Mouse (Mus musculus): Measurements from ENCODE around the gene Tshz2. TPM values are rescaled to one million over a fixed set of nuclear protein-coding genes. Genes with fewer than 3 reads are reported as not detected.

The Tshz2 gene
- polyA plus RNA-seq, 1 experiment: 16.1 TPM

DNA sequence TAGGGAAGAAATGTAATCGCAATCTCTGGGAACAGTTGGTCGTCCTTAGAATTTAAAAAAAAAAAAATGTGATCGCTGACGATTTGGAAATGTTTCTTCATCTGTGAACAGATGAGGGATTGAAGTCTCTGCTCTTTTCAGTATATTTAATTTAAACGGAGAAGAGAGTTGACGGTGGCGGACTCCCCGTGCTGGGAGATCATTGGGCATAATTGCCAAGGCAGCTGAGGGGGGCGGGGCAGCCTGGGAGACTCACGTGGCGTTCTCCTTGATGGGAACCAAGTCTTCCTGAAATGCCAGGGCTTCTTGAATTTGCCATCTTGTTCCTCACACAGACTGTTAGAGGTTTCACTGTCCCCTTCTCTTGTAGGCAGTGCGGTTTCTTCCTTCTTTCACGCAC is 404.5 kb downstream of the Tshz2 start:
- WGBS: 32% methylated on average over 13 of the region's 13 CpGs
- no peak for DNase-seq
- Histone ChIP-seq H3K27me3 (ENCODE audit: control insufficient read depth, insufficient read depth, low read length) (no peaks in the 10 kb centered on the region; the same call in 1 of the 2 replicates), H3K27ac (ENCODE audit: insufficient read depth, low read length) (no peak overlapping the region), H3K4me1 (ENCODE audit: control insufficient read depth, insufficient read depth, low read length) (no peaks in the 10 kb centered on the region), H3K4me3 (replicated peaks; ENCODE audit: insufficient read depth, low read depth, low read length) (no peak overlapping the region)
- TF ChIP-seq POLR2A (IDR thresholded peaks at IDR 0.05; ENCODE audit: borderline replicate concordance, insufficient read depth, low read length) (no peak), CTCF (IDR thresholded peaks at IDR 0.05; ENCODE audit: borderline replicate concordance, insufficient read depth, low read depth, low read length) (no peak)

DNA sequence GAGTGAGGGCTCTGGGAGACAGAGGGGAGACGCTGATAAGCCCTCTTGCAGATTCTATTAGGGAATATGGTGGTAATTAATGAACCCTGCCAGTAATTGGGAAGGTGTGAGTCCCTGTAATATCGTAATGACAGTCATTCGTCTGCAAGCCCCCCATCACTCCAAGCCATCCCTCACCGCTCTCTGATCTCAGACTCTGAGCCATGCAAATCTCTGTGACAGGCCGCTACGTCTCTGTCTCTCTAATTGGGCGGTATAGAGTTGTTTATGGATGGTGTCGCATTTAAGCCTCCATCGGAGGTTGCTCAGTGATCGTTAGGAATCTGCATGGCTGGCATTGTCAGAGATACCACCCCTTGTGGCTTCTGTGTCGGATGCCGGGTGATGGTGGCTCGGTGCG is 407.0 kb downstream of the Tshz2 start:
- no peak for DNase-seq
- 52% methylated on average over 14 of the region's 14 CpGs for WGBS
- no peaks in the 10 kb centered on the region for H3K4me1 ChIP-seq (ENCODE audit: control insufficient read depth, insufficient read depth, low read length)
- TF ChIP-seq CTCF (IDR thresholded peaks at IDR 0.05; ENCODE audit: borderline replicate concordance, insufficient read depth, low read depth, low read length) (no peak), POLR2A (IDR thresholded peaks at IDR 0.05; ENCODE audit: borderline replicate concordance, insufficient read depth, low read length) (no peak)
- H3K4me3 ChIP-seq (replicated peaks; ENCODE audit: insufficient read depth, low read depth, low read length): no peak overlapping the region
- no peaks in the 10 kb centered on the region; the same call in 1 of the 2 replicates for H3K27me3 ChIP-seq (ENCODE audit: control insufficient read depth, insufficient read depth, low read length)
- H3K27ac ChIP-seq (ENCODE audit: insufficient read depth, low read length): no peak overlapping the region

DNA sequence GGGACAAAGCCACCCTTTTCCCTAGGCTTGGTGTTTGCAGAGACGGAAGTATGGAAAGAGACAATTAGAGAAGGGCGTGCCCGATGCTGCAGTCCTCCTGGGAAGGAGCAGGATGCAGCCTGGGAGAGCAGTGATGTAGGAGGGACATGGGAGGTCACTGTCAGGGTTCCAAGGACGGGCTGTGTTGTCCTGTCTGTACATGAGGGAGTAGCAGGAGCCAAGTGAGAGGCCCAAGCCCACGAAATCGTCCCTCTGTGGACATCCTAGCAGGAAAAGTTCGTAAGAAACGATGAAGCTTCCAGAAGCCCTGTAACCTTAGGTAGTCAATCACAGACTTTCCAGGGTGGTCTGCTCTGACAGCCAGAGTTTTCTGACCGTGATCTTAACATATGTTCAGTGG is 408.3 kb downstream of the Tshz2 start:
- TF ChIP-seq POLR2A (IDR thresholded peaks at IDR 0.05; ENCODE audit: borderline replicate concordance, insufficient read depth, low read length) (no peak), CTCF (IDR thresholded peaks at IDR 0.05; ENCODE audit: borderline replicate concordance, insufficient read depth, low read depth, low read length) (no peak)
- H3K27me3 ChIP-seq (ENCODE audit: control insufficient read depth, insufficient read depth, low read length): no peaks in the 10 kb centered on the region; the same call in 1 of the 2 replicates
- no peak overlapping the region for H3K27ac ChIP-seq (ENCODE audit: insufficient read depth, low read length)
- H3K4me1 ChIP-seq (ENCODE audit: control insufficient read depth, insufficient read depth, low read length): no peaks in the 10 kb centered on the region
- no peak overlapping the region for H3K4me3 ChIP-seq (replicated peaks; ENCODE audit: insufficient read depth, low read depth, low read length)
- 29% methylated on average over 9 of the region's 9 CpGs for WGBS
- DNase-seq: no peak

DNA sequence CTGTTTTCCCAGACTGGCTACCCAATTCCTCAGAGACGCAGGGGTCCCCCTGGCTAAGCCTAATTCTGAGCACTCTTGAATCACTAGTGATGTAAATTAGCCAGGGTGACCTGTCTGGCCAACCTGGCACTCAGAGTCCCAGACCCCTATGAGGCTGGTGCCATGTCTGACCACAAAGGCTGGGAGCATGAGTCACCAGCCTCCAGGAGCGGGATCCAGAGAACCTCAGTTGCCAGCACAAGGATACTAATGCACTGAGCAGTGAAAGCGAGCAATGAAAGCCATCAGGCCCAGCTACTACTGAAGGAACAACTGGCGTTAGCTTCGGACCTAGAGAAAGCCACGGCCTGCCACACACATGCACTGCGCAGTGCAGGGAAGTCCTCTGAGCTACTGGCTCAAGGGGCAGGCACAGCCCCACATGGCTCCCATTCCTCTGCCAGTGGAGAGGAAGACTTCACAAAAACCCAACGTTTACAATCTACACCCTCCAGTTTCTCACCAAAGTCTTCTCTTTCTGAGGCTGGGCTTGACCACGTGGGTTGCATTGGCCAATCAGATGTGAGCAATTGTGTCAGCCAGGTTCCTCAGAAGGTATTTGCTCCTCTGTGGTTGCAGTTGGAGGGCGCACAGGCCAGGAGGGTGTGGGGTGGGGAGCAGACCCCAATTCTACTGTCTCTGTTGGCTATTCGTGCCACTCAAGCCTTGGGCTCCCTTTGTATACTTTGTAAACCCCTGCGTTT is 409.8 kb downstream of the Tshz2 start:
- Histone ChIP-seq H3K4me1 (ENCODE audit: control insufficient read depth, insufficient read depth, low read length) (no peaks in the 10 kb centered on the region), H3K4me3 (replicated peaks; ENCODE audit: insufficient read depth, low read depth, low read length) (no peak overlapping the region), H3K27me3 (ENCODE audit: control insufficient read depth, insufficient read depth, low read length) (no peaks in the 10 kb centered on the region), H3K27ac (ENCODE audit: insufficient read depth, low read length) (no peak overlapping the region)
- TF ChIP-seq CTCF (IDR thresholded peaks at IDR 0.05; ENCODE audit: borderline replicate concordance, insufficient read depth, low read depth, low read length) (no peak), POLR2A (IDR thresholded peaks at IDR 0.05; ENCODE audit: borderline replicate concordance, insufficient read depth, low read length) (no peak)
- 86% methylated on average over 12 of the region's 12 CpGs for WGBS
- no peak for DNase-seq

DNA sequence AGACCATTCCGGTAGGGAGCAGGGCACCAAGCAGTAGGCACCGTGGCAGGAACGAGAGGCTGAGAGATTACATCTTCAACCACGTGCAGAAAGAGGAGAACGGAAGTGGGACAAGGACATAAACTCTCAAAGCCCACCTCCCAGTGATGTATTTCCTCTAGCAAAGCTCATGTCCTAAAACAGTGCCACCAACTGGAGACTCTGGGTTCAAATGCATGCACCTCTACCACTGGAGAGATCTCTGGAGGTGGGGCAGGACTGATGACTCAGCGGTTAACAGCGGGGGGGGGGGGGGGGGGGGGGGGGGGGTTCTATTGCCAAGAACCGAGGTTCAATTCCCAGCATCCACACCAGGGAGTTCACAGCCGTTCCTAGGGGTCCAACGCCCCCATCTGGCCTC is 410.5 kb downstream of the Tshz2 start:
- Histone ChIP-seq H3K27me3 (ENCODE audit: control insufficient read depth, insufficient read depth, low read length) (no peaks in the 10 kb centered on the region), H3K4me3 (replicated peaks; ENCODE audit: insufficient read depth, low read depth, low read length) (no peak overlapping the region), H3K4me1 (ENCODE audit: control insufficient read depth, insufficient read depth, low read length) (no peaks in the 10 kb centered on the region), H3K27ac (ENCODE audit: insufficient read depth, low read length) (no peak overlapping the region)
- 72% methylated on average over 8 of the region's 10 CpGs for WGBS
- no peak for DNase-seq
- TF ChIP-seq POLR2A (IDR thresholded peaks at IDR 0.05; ENCODE audit: borderline replicate concordance, insufficient read depth, low read length) (no peak), CTCF (IDR thresholded peaks at IDR 0.05; ENCODE audit: borderline replicate concordance, insufficient read depth, low read depth, low read length) (no peak)

DNA sequence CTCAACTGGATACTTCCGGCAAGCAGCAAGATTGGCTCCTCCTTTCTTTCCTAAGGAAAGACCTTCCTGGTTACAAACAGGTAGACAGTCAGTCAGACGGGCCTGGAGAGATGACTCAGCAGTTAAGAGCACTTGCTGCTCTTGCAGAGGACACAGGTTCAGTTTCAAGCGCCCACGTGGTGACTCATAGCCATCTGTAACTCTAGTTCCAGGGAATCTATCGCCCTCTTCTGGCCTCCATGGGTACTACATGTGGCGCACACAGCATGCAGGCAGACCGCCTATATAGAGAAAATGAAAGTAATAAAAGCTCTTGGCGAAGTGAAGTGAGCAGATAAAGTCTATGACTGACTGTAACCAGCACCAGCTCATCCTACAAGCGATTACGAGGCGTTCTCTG is 413.1 kb downstream of the Tshz2 start:
- TF ChIP-seq CTCF (IDR thresholded peaks at IDR 0.05; ENCODE audit: borderline replicate concordance, insufficient read depth, low read depth, low read length): no peak
- TF ChIP-seq POLR2A (IDR thresholded peaks at IDR 0.05; ENCODE audit: borderline replicate concordance, insufficient read depth, low read length): no peak
- Histone ChIP-seq H3K27me3 (ENCODE audit: control insufficient read depth, insufficient read depth, low read length) (no peaks in the 10 kb centered on the region), H3K4me3 (replicated peaks; ENCODE audit: insufficient read depth, low read depth, low read length) (no peak overlapping the region), H3K4me1 (ENCODE audit: control insufficient read depth, insufficient read depth, low read length) (no peaks in the 10 kb centered on the region), H3K27ac (ENCODE audit: insufficient read depth, low read length) (no peak overlapping the region)
- DNase-seq: no peak
- 86% methylated on average over 11 of the region's 11 CpGs for WGBS

DNA sequence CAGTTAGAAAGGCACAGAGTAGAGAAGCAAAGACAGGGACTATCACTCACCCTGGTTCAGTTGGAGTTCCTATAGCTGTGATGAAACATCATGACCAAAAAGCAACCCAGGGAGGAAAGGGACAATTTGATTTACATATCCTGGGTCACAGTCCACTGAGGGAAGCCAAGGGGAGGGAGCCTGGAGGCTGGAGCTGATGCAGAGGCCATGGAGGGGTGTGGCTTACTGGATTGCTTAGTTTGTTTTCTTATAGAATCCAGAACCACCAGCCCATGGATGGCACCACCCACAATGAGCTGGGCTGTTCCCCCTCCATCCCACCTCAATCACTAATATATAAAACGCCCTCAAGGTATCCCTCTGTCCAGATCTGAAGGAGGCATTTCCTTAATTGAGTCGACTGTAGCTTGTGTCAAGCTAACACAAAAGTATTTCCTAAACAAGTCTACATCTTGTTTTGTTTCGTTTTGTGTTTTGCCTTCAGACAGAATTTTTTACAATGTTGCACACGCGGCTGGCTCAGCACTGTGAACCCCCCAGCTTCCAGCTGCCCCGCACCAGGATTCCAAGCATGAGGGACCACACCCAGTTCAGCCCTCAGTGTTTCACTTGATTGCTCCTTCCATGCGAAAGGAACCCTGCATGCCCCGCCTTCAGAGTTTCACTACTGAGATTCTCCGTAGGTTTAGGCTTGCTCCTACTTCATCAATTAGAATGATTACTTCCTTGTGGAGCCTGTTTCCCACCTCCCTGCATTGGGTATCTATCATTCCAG is 413.7 kb downstream of the Tshz2 start:
- Histone ChIP-seq H3K27me3 (ENCODE audit: control insufficient read depth, insufficient read depth, low read length) (no peaks in the 10 kb centered on the region), H3K27ac (ENCODE audit: insufficient read depth, low read length) (no peak overlapping the region), H3K4me3 (replicated peaks; ENCODE audit: insufficient read depth, low read depth, low read length) (no peak overlapping the region), H3K4me1 (ENCODE audit: control insufficient read depth, insufficient read depth, low read length) (no peaks in the 10 kb centered on the region)
- 90% methylated on average over 9 of the region's 9 CpGs for WGBS
- TF ChIP-seq POLR2A (IDR thresholded peaks at IDR 0.05; ENCODE audit: borderline replicate concordance, insufficient read depth, low read length) (no peak), CTCF (IDR thresholded peaks at IDR 0.05; ENCODE audit: borderline replicate concordance, insufficient read depth, low read depth, low read length) (no peak)
- DNase-seq: no peak

DNA sequence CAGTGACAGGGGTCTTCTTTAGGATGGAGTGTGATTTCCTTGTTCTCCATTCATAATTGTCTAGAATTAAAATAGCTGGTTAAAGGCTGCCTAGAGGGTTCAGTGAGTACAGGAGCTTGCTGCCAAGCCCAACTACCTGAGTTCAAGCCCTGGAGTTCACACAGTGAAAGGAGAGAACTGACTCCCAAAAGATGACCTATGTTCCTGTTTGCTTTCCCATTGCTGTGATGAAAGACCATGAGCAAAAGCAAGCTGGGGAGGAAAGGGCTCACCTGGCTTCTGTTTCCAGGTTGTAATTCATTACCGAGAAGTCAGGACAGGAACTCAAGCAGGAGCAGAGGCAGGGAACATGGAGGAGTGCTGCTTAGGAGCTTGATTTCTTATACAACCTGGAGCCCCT is 416.0 kb downstream of the Tshz2 start:
- TF ChIP-seq POLR2A (IDR thresholded peaks at IDR 0.05; ENCODE audit: borderline replicate concordance, insufficient read depth, low read length) (no peak), CTCF (IDR thresholded peaks at IDR 0.05; ENCODE audit: borderline replicate concordance, insufficient read depth, low read depth, low read length) (no peak)
- Histone ChIP-seq H3K27me3 (ENCODE audit: control insufficient read depth, insufficient read depth, low read length) (no peaks in the 10 kb centered on the region; the same call in 1 of the 2 replicates), H3K4me3 (replicated peaks; ENCODE audit: insufficient read depth, low read depth, low read length) (no peak overlapping the region), H3K4me1 (ENCODE audit: control insufficient read depth, insufficient read depth, low read length) (no peaks in the 10 kb centered on the region), H3K27ac (ENCODE audit: insufficient read depth, low read length) (no peak overlapping the region)
- no peak for DNase-seq
- WGBS: 96% methylated on average over 1 of the region's 1 CpGs
